ENCODE assay signal across 9 mouse cellular contexts in the genomic region with DNA sequence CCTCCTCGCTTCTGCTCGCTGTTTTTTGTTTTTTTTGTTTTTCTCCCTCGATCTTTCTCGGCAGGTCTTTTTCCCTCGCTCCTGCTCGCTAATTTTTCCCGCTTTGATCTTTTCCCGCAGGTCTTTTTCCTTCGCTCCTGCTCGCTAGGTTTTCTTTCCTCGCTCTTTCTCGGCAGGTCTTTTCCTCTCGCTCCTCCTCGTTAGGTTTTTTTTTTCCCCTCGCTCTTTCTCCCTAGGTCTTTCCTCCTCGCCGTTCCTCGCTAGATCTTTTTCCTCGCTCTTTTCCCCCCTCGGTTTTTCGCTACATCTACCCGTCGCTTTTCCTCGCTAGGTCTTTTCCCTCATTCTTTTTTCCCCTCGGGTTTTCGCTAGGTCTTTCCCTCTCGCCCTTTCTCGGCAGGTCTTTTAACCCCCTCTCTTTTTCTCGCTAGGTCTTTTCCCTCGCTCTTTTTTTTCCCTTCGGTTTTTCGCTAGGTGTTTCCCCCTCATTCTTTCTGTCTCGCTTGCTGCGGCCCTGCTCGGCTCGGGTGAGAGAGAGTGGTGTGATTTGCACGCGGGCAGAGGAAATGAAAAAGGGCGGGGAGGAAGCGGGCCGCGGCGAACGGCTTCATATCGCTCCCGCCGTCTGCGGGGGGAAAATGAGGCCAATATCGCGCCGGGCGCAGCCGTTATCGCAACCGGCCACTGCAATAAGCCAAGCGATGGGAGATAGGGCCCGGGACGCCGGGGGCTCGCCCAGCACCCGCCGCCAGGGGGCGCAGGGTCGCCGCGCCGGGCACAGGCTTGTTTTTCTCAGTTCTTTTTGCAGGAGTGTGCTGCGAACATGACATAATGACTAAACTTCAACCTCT. TPM values are rescaled to one million over a fixed set of nuclear protein-coding genes. Genes with fewer than 3 reads are reported as not detected.
A peak's percentile ranks its signal among the peaks of the same experiment; 100 is the strongest.
DNase-seq lines count a peak whose midpoint lies in the region; ATAC-seq and TF ChIP-seq lines count a peak whose summit lies in the region.
"Had no signal": no experiment of that assay in that cellular context is flagged by ENCODE, and none has a peak within 500 bp of the region (broad histone marks: within the 10 kb centered on the region; RNA-seq: fewer than 3 reads in every experiment).

No protein-coding gene starts in this region.

- peak overlapping the region; percentile 39 for H3K4me3 ChIP-seq in cerebellum, adult 2 months (replicated peaks; ENCODE audit: insufficient read depth, low read depth, low read length)
- peak overlapping the region; percentile 50 for H3K4me3 ChIP-seq in forebrain, embryonic 16.5 days (replicated peaks; ENCODE audit: low read length)
- H3K4me3 ChIP-seq in hindbrain, embryonic 10.5 days: peak overlapping the region; percentile 54
- peak overlapping the region; percentile 1; the same call in 1 of the 2 replicates for H3K4me3 ChIP-seq in left cerebral cortex, adult 2 months

- peaks cover 4% of the 10 kb centered on the region; the same call in 1 of the 2 replicates for H3K9me3 ChIP-seq in forebrain, embryonic 16.5 days (ENCODE audit: control insufficient read depth, low read length)
- no peaks in the 10 kb centered on the region for H3K9me3 ChIP-seq in hindbrain, embryonic 10.5 days

- peaks cover 3% of the 10 kb centered on the region; the same call in 1 of the 2 replicates for H3K27me3 ChIP-seq in cerebellum, adult 2 months (ENCODE audit: control insufficient read depth, insufficient read depth, low read length)
- H3K27me3 ChIP-seq in forebrain, embryonic 16.5 days (replicated peaks; ENCODE audit: control insufficient read depth, insufficient read depth, low read length): peaks cover 28% of the 10 kb centered on the region
- H3K27me3 ChIP-seq in hindbrain, embryonic 10.5 days (ENCODE audit: insufficient read depth, poor library complexity, severe bottlenecking): peaks cover 32% of the 10 kb centered on the region

- H3K27ac ChIP-seq in cerebellum, adult 2 months (ENCODE audit: insufficient read depth, low read length): no peak overlapping the region
- no peak overlapping the region for H3K27ac ChIP-seq in forebrain, embryonic 16.5 days (ENCODE audit: low read length)
- H3K27ac ChIP-seq in hindbrain, embryonic 10.5 days: peak overlapping the region; percentile 60
- no peak overlapping the region for H3K27ac ChIP-seq in left cerebral cortex, adult 2 months

- DNase-seq in Muller cell, postnatal 12 days (ENCODE audit: inconsistent ontology term): peak; percentile 74
- DNase-seq in cerebellum, adult 2 months: peak; percentile 49 to 70
- DNase-seq in hindbrain, embryonic 10.5 days (ENCODE audit: low spot score): peak; percentile 85
- peak; percentile 42 to 57 for DNase-seq in left cerebral cortex, adult 2 months (ENCODE audit: extremely low spot score in 1 of 2, low spot score in 2 of 2)
- peak; percentile 37 to 48 for DNase-seq in right cerebral cortex, postnatal 10 days (ENCODE audit: low spot score in 2 of 2)
- peak; percentile 77 for DNase-seq in urinary bladder, postnatal 14 days (ENCODE audit: low spot score)

- peak; percentile 54 for ATAC-seq in forebrain, embryonic 16.5 days
- ATAC-seq in megakaryocyte, adult 5-6 weeks (ENCODE audit: poor library complexity, severe bottlenecking): peak; percentile 84

- 3% methylated on average over 68 of the region's 68 CpGs for WGBS in cerebellum, adult 2 months
- under 1% methylated on average over 68 of the region's 68 CpGs for WGBS in forebrain, embryonic 16.5 days
- WGBS in hindbrain, embryonic 10.5 days: under 1% methylated on average over 68 of the region's 68 CpGs

- peak overlapping the region; percentile 90 for H3K4me2 ChIP-seq in forebrain, embryonic 16.5 days (ENCODE audit: low read length)

- TF ChIP-seq POLR2A in cerebellum, adult 2 months (IDR thresholded peaks at IDR 0.05; ENCODE audit: borderline replicate concordance, insufficient read depth, low read length): no peak

- H3K4me1 ChIP-seq in cerebellum, adult 2 months (ENCODE audit: control insufficient read depth, insufficient read depth, low read length): no peaks in the 10 kb centered on the region
- H3K4me1 ChIP-seq in forebrain, embryonic 16.5 days (replicated peaks; ENCODE audit: control insufficient read depth, insufficient read depth, low read length): peaks cover 9% of the 10 kb centered on the region
- peaks cover 24% of the 10 kb centered on the region for H3K4me1 ChIP-seq in hindbrain, embryonic 10.5 days (replicated peaks)

- peak overlapping the region; percentile 6; the same call in 1 of the 2 replicates for H3K9ac ChIP-seq in forebrain, embryonic 16.5 days (replicated peaks; ENCODE audit: low read depth, low read length)

- peak; percentile 72 for TF ChIP-seq CTCF in cerebellum, adult 2 months (IDR thresholded peaks at IDR 0.05; ENCODE audit: borderline replicate concordance, insufficient read depth, low read depth, low read length)
- peak; percentile 88 for TF ChIP-seq CTCF in left cerebral cortex, adult 2 months (IDR thresholded peaks at IDR 0.05)

- H3K36me3 ChIP-seq in forebrain, embryonic 16.5 days (ENCODE audit: control insufficient read depth, insufficient read depth): no peaks in the 10 kb centered on the region
- peaks cover 19% of the 10 kb centered on the region for H3K36me3 ChIP-seq in hindbrain, embryonic 10.5 days

- intact Hi-C loops in left cerebral cortex, adult 2 months (cut with DNase I): loop anchor here (2.0 to 10.0 kb wide), 4 partner anchors 490 to 1316 kb away; a partner anchor contains a TSS

RNA-seq across cellular contexts. Expression of a gene that starts 8.2 kb away (rescaled TPM):
- not detected in 2 replicates for polyA plus RNA-seq in cerebellum, adult 2 months (2012; rRNA removed)
- not detected in 2 replicates for polyA plus RNA-seq in forebrain, embryonic 16.5 days (2015; fragmentation: Nextera tagmentation; extraction: Ambion mirVana)
- polyA plus RNA-seq in hindbrain, embryonic 10.5 days (2016; fragmentation: Nextera tagmentation; extraction: Ambion mirVana): not detected in 2 replicates
- total RNA-seq in left cerebral cortex, adult 2 months (2021): not detected
- not detected in 2 replicates for total RNA-seq in megakaryocyte, adult 5-6 weeks (2015)
- total RNA-seq in megakaryocyte, adult 5-6 weeks (2017): not detected in 2 replicates
- total RNA-seq: layer of hippocampus, adult 8-10 months had no signal

Comparison
In these comparisons a context has a peak if more than half of its experiments do, and no peak if none do; other contexts are left out.
1. H3K4me3 ChIP-seq: peak in every context shown above with its lines; median percentile 54 in hindbrain, embryonic 10.5 days; 50 in forebrain, embryonic 16.5 days; 39 in cerebellum, adult 2 months; 1 in left cerebral cortex, adult 2 months.